Mouse (Mus musculus): ENCODE measurements at regions not wholly inside any gene's neighbourhood (a gene's known extent, or its start where the extent isn't known, plus 50 kb on each side); places are given as distances from the start of the nearest gene placed in this dataset.

DNA sequence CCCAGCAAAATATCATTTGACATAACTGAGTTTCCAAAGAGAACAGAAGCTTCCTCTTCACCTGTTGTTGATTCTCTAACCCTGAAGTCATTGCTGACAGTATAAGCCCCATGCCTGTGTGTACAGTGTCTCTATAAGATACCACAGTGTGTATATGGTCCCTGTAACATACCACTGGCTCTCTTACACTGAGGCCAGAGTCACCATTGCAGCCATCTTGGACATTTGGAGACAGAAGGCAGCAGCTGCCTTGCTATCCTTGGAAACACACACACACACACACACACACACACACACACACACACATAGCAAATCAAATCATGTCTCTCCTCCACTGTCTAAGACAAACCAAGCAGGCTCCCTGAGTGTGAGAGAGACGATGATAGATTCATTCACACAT, 192.9 kb downstream of the Ackr3 start:
- in situ Hi-C loops (cut with MboI, MseI): no loop called here

DNA sequence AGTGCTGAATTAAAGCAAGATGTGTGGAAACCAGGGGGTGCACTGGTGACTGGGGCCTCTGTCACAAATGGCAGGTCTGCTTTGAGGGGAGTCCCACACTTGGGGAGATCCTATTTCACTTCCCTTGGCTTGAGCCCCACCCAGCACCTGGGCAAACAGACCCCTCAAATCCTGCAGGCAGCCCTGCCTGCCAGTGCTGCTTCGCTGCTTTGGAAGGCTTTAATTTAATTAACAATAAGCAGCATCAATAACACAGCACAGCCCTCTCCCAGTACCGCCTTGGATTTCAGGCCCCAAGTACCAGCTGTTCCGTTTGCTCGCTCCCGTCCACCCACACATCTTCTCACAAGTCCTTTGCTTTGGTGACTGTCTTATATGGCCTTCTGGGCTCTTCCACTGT, 193.6 kb downstream of the Ackr3 start:
- in situ Hi-C loops (cut with MboI, MseI): no loop called here

DNA sequence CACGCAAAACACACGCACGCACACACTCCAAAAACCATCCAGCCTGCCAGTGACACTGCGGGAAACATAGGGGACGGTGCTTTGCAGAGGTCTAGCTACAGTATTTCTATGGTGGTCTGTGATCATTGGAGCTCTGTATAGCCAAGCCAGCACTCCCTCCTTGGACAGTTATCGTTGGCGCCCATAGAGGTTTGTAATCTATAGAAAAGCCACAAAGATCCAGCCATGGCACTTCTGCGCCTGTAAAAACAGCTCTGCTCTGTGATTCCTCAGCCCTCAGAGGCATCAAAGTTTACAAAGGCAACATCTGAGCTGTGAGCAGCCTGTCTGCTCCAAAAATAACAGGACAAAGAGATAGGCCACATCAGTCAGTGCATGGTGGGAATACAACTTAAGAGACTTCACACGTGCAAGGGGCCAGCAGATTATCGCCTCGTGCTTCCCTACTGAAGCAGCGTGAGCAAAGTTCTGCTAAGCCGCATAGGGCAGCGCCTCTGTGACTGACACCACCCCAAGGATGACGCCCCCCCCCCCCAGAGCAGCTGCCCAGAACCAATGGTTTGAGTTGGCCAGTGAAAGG, 194.7 kb downstream of the Ackr3 start:
- in situ Hi-C loops (cut with MboI, MseI): no loop called here

DNA sequence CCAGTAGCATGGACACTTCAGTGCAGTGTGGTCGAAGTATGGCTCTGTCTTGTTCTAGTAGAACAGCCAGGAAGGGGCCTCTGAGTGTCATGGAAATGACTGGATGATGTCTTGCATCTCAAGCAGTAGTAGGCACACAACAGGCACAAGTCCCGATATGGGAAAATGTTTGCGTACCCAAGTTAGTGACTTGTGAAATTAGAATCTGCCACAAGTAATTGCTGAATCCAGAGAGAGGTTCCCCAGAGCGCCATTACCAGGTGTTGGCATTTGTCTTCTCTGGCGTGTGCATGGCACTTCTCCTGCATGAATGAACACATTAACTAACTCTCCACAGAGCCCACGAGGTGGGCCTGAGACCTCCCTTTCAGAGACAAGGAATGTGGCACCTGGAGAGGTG, 199.3 kb downstream of the Ackr3 start:
- in situ Hi-C loops (cut with MboI, MseI): no loop called here

DNA sequence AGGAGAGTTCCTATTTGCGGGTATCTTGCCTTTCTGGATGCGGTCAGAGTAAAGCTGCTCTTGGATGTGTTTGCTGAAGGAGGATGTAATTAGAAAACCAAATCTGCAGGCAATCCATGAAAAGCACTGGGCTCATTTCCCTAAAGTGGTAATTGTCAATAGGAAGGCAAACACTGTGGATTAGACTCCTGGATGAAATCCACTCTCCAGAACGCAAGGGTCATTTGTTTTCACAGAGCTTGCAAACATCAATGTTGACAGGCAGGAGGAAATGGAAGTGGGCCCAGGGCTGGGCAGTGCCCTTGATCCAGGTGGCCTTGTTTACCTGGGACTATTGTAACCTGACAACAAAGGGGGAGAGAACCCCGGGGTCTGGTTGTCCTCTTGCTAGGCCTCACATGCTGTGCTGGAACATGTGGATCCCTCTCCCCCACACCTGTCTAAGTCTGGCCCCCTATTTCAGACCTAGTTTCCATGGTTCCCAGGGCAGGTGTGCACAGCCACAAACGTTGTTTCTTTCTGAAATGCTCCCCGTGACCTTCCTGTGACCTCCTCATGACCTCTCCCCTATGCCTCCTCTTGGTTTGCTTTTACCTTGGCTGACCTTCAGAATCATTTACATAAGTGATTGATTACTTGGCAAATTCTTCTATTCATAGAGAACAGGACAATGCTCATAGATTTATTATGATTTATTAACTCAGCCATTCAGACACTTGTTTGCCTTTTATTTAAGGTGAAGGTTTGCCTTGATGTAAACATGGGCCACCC, 197.9 kb upstream of the Cops8 start:
- in situ Hi-C loops (cut with MboI, MseI): no loop called here

DNA sequence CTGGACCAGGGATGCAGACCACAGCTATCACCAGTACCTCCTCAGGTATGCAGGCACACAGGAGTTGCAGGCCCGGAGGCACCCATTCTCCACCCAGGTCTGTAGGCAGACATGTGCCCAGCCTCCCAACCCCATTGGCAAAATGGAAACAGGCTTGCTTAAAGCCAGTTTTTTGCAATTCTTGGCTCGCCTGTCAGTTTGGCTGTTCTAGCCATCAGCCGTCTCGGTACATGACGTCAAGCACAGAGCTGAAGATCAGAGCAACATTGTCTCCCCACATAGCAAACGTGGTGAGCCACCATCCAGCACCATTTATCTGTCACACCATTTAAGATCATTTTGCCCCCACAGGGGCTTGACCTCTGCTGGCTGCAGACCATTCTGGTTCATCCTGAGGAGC, 196.1 kb upstream of the Cops8 start:
- in situ Hi-C loops (cut with MboI, MseI): no loop called here

DNA sequence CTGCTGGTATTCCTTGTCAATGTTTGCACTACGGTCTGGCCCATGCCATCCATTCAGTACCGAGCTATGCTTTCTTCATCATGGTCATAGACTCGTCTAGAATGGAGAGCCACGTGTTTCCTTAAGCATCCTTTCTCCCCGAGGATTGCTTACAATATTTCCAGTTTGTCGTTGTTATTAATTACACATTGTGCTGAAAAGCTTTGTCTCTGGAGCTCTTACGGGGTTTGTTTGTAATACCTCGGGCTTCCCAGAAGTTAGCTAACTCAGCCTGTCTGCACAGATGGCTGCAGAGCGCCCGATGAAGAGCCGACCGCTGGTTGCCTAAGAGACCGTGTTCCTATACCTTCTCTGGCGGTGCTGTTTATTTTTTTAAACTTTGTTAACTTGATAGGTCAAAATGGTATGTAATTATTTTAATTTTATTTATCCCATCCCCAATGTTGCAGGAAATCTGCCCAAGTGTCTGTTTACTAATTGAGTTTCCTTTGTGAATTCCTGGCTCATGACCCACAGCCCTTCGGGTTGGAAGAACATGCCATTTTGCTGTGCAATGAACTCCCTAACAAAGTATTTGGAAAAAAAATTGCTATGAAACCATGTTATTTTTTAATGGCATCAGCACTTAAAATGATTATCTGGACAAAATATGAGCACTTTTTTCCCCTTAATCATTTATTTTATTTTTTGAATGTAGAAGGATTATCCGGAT, 194.1 kb upstream of the Cops8 start:
- in situ Hi-C loops (cut with MboI, MseI): no loop called here

DNA sequence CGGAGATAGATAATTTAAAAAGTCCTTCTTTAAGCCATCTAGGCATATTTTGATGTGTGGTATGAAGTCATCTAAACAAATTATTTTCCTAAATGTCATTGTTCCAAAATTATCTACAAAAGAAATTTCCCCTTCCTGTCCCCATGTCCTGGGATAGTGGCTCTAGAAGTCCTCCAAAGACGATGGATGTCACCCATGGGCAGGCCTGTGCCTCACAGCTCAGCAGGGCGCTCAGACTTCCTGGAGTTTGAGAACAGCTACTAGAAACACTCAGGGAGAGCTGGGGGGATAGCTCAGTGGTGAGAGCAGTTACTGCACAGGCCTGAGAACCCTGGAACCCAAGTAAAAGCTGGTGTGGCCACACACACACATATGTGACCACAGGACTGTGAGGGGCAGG, 193.5 kb upstream of the Cops8 start:
- in situ Hi-C loops (cut with MboI, MseI): no loop called here

DNA sequence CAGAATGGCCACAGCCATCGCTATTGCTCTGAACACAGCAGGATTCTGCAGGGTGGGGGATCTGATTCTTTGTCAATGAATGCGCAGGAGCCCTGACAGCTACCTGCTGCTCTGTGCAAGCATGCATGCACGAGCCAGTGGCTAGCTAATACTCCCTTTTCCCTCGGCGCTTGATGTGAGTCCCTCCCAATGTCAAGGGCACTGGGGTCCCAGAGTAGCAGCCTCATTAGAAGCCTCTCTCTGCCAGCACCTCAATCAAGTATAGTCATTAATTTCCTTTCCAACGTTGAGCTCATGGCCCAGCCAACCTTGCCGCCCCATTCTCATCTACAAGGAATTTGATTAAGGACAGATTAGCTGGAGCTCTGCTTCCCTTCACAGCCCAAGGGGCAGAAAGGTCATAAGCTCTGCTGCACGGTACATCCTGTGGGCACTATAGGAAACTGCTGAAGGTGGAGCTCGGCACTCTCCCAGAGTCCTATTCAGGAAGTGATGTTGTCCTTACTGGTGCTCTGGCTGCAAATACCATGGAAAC, 190.2 kb upstream of the Cops8 start:
- in situ Hi-C loops (cut with MboI, MseI): no loop called here

DNA sequence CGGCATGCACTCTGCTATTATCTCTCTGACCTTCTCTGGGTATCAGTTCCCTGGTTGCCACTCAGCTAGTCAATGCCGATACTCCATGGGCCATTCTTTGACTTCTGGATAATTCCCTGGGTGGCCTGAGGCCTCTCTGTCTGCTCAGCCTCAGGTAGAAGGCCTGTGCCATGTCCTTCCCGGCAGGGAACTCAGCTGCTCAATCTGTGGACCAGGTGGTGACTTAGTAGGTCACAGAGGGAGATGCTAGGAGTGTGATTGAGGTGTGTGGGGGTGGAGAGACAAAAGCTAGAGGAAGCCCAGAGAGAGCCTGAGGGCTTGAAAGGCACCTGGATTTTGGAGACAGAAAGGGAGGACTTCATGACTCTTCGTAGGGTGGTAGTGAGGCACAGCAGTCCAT, 188.0 kb upstream of the Cops8 start:
- in situ Hi-C loops (cut with MboI, MseI): loop anchor here (5.0 kb wide), 1 partner anchor 53 kb away; no protein-coding TSS in a partner anchor

DNA sequence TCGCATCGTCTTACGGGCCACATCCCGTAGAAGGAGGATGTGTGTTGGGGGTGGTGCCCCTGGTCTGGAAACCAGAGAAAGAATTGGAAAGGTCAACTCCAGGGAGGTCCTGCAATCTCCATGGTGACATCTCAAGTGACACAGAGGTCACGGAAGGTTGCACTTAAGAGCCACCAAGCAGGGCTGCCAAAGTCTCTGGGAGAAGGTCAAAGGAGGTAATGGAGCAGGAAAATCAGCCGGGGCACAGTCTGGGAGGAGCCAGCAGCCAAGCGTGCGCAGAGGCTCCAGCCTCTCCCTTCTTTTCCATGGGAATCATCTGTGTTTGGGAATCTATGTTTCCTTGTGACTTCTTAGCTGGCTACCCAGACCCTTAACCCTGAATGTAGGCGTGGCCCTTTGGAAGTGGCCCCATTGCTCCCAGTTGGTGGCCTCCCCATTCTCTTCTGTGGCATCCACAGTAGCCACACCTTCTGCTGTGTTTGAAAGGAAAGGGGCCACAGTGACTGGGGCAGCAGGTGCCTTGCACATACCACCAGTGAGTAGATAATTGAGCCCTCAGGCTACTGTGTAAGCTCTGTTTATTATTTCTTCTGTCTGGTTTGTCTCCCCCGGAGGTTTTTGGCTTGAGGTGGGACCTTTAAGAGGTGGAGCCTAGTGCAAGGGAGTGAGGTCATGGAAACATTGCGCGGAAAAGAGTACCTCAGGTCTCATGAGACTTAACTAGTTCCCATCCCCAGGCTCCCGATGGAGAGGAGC, 178.5 kb upstream of the Cops8 start:
- in situ Hi-C loops (cut with MboI, MseI): no loop called here

DNA sequence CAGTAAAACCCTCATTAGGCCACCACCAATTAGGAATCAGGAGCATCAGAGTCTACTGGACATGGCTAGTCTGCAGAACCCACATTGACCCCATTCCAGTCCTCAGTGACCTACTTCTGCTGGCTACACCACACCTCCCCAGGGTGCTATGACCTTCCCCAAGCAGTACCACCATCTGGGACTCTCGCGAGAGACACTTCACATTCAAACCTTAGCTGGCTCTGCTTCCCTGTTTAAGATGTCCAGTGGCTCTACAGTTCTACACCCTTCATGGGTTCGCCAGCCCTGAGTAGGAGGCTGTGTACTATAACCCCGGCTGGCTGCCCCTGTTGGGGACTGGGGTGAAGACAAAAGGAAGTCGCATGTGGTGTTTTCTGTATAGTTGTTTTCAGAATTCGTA, 174.4 kb upstream of the Cops8 start:
- in situ Hi-C loops (cut with MboI, MseI): no loop called here

DNA sequence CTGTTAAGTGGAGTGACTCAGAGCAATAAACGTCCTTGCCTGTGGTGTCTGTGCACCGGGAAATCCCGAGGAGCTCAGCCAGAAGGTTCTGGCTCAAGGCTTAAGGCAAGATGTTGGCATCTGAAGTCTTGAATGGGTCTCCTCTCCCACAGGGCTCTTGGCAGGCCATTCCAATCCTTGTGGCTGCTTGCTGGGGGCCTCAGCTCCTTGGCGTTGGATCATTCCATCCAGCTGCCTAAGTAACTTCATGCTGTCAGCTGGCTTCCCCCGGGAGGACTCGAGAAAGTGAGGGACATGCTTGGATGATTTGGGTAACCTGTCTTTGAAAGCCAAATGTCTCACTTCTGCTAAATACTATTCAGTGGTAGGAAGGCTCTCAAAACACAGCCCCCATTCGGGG, 174.0 kb upstream of the Cops8 start:
- in situ Hi-C loops (cut with MboI, MseI): no loop called here

DNA sequence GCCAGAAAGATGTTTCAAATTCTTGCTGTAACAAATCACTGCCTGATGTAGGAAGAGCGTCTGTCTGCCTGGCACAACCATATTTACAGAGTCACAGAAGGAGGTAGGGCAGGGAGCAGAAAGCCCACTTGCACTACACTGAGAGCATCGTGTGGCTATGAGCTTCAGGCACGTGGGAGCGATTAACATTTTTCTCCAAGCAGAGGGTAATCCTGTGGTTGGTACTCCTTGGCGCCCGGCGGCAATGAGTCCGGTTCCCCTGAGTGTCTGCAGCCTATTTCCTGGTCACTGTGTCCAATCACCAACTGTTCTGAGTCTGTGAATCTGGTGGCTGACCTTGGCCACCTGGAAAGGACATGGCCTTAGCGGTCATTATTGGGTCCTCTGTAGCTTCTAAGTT, 172.3 kb upstream of the Cops8 start:
- in situ Hi-C loops (cut with MboI, MseI): no loop called here

DNA sequence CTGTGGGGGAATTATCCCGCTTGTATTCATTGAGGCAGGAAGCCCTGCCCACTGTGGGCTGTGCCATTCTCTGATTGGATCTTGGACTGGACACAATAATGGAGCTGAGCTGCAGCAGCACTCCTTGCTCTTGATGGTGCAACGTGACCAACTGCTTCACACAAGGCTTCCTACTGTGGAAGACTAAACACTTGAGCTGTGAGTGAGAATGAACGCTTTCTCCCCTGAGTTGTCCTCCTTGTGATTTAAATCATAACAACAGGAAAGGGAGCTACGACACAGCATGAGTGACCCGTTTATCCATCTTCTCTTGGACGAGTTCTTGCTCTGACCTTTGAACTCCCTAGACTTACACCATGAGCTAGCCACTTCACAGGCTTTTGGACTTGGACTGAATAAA, 171.0 kb upstream of the Cops8 start:
- in situ Hi-C loops (cut with MboI, MseI): no loop called here

DNA sequence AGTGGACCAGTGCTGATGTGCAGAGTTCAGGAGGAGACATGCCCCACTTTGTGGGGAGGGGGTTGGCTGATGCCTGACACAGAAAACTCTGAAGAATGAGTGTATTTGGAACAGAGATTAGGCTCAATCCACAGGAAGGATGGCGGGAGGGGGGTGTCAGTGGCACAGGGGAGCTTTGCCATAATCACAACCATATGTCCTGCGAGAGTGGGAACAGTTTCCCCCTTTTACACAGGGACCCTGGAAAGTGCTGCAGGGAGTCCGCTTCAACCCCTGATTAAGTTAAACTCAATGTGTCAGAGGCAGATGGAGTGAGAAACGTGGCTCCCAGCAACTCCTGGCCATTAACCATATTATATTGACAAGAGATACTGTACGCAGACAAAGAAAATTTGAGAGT, 168.9 kb upstream of the Cops8 start:
- in situ Hi-C loops (cut with MboI, MseI): no loop called here

DNA sequence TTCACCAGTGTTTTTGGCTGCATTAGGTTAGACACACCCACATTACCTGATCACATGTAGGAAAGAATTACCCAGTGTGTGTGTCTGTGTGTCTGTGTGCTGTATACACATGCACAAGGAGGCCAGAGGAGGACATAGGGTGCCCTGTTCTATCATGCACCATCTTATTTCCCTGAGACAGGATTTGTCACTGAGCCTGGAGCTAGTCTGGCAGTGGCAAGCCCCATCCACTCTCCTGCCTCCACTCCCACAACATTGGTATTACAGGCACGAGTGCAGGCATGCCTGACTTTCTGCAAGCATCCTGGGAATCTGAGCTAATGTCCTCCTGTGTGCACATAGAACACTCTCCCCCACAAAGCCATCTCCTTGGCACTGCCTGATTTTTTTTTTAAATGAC, 162.1 kb upstream of the Cops8 start:
- in situ Hi-C loops (cut with MboI, MseI): no loop called here

DNA sequence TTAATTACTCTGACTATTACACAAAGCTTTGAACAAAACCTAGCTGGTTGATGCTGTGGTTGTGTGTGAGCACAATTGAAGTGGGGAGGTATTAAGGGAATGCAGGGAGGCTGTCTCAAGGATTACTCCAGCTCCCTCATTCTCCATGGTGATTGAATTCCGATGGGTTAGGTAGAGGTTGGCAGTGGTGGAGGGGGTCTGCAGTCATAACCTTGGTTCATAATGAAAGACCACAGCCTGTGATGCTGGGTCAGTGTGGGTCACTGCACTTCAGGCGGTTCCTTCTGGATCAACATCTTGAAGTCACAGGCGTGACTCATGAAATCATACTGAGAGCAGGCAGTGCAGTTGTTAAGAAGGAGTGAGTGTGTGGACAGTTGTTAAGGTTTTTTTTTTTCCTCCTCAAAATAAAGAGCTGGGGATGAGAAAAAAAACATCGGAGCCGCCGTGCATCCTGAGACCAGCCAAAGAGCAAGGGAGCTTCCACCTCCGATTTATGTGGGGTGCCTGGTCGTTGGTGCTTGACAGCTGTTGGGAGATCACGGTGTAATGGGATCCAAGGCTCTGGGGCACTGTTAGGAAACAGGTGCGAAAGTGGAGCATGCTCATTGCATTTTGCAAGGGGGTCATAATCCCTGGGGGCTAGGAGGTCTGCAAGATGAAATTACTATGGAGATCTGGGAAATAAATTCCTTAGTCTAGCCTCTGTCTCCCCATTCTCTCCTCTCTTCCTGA, 161.5 kb upstream of the Cops8 start:
- in situ Hi-C loops (cut with MboI, MseI): no loop called here

DNA sequence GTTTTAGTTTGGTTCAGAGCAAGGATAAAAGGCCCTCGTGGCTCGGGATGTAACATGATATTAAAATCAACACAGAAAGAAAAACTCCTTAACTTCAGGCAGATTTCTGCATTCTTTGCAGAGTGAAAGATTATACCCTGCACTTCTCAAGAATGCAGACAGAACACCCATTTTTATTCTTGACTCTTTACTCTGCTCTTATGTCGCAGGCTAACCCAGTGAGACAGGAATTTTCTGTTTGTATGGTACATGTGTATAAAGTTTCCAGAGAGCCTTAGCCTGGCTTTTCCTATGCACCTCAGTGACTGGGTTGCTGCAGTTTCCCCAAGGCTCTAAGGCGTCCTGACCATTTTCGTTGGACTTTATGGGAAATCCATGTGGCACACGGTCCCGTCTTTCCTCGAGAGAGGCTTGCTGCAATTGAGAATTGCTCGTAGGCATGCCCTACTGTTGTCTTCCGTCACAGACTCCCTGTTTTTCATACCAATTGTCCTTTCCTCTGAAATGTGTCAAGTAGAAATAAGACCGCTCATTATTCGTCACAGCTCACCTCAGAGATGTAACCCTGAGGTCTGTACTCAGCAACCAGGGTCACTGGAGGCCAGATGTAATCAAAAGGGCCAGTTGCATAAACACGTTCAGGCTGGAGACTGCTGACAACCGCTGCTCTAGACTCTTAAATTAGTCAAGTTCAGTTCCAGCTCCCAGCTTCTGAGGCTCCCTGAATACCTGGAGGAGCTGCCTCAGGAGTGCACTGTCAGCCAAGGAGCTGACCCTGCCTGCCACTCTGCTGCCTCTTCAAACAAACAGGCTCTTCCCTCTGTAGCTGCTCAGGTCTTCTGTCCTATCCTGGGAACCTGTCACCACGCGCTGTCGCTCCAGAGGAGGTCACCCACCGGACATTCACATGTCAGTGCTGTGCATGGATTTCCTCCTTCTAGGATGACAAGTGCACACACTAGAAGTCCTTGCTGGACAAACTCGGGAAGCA, 160.2 kb upstream of the Cops8 start:
- in situ Hi-C loops (cut with MboI, MseI): no loop called here

DNA sequence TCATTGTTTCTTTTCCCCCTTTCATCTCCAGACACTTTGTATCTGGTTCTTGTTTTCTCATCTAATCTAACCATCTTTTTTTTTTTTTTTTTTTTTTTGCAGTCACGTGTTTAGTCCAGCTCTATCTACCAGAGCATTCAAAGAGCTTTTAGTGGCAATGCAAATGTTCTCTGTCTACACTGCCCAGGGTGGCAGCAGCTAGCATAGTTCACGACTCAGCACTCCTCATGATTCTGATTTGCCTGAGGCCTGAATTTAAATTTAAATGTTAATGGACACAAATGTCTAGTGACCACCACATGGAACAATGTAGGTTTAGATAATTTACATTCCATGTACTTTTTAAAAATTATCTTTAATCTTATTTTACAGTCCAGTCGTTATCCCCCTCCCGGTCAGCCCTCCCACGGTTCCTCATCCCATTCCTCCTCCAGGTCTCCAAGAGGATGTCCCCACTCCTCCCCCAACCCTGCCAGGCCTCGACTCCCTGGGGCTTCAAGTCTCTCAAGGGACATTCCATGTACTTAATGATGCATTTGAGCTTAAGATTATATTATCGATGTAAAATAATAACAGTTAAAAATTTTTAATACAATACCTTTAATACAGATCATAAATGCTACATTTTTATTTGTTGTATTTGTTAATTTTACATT, 153.1 kb upstream of the Cops8 start:
- in situ Hi-C loops (cut with MboI, MseI): no loop called here
